Mouse (Mus musculus) midbrain, embryonic 16.5 days (tissue): ENCODE results near the gene Stam. TPM values are rescaled to one million over a fixed set of nuclear protein-coding genes. Genes with fewer than 3 reads are reported as not detected.
"Not testable (repeated sequence)": the region's sequence is repeated elsewhere in the genome, so short reads cannot be mapped to it uniquely, and the experiment has no call there.

Experiments used
- ATAC-seq: fragments of 200-750 bp; cut with Nextera tagmentation; 2 replicates; pipeline ENCODE4 v1.8.0; 2017; ENCODE audit warnings: moderate TSS enrichment
- H3K27ac ChIP-seq: fragments of 300-500 bp; sonication (generic); 2 replicates; pipeline ENCODE4 v1.5.1; 2014; ENCODE audit warnings: mild to moderate bottlenecking, low read length, mixed read lengths
- H3K27me3 ChIP-seq: fragments of 300-500 bp; sonication (generic); 2 replicates; pipeline ENCODE4 v1.6.1; 2014; ENCODE audit warnings: low read depth, low read length, mixed read lengths; ENCODE audit not compliant: control insufficient read depth, insufficient read depth
- H3K36me3 ChIP-seq: fragments of 300-500 bp; sonication (generic); 2 replicates; pipeline ENCODE4 v1.6.1; 2014; ENCODE audit warnings: mild to moderate bottlenecking, low read length, moderate library complexity, mixed read lengths; ENCODE audit not compliant: control insufficient read depth, insufficient read depth
- H3K4me1 ChIP-seq: fragments of 300-500 bp; sonication (generic); 2 replicates; pipeline ENCODE4 v1.6.1; 2014; ENCODE audit warnings: mild to moderate bottlenecking, low read length, mixed read lengths; ENCODE audit not compliant: control insufficient read depth, insufficient read depth
- H3K4me2 ChIP-seq: fragments of 300-500 bp; sonication (generic); 2 replicates; pipeline ENCODE4 v1.6.1; 2014; ENCODE audit warnings: mild to moderate bottlenecking, low read length, mixed read lengths
- H3K4me3 ChIP-seq: fragments of 300-500 bp; sonication (generic); 2 replicates; pipeline ENCODE4 v1.5.1; 2014; ENCODE audit warnings: low read depth, mild to moderate bottlenecking, low read length, moderate library complexity, mixed read lengths
- H3K9ac ChIP-seq: fragments of 300-500 bp; sonication (generic); 2 replicates; pipeline ENCODE4 v1.6.1; 2014; ENCODE audit warnings: low read depth, low read length, mixed read lengths
- H3K9me3 ChIP-seq: fragments of 300-500 bp; sonication (generic); replicated peaks from 2 replicates; pipeline ENCODE4 v1.6.1; 2014; ENCODE audit warnings: mild to moderate bottlenecking, low read length, mixed read lengths; ENCODE audit not compliant: control insufficient read depth, poor library complexity, severe bottlenecking
- WGBS: fragments of 180-500 bp; shearing (Covaris S2); extraction: QIAGEN DNeasy Blood & Tissue Kit; methylation state at CpG from one replicate; pipeline ENCODE4 v1.1.7; 2014; 5-methylcytosine and 5-hydroxymethylcytosine counted together
- polyA plus RNA-seq: library from polyadenylated mRNA; unstranded; fragments of >200 nt; fragmentation: Nextera tagmentation; extraction: Ambion mirVana; gene quantifications from 2 replicates; pipeline ENCODE4 v1.2.1, GENCODE M21; 2015

The Stam gene
- polyA plus RNA-seq, 1 experiment from 2014 or later: 141 TPM

- H3K4me1 ChIP-seq, H3K9me3 ChIP-seq, H3K9ac ChIP-seq, ATAC-seq, H3K36me3 ChIP-seq, H3K4me3 ChIP-seq, H3K27me3 ChIP-seq, H3K27ac ChIP-seq, H3K4me2 ChIP-seq: not testable (repeated sequence)
- WGBS: no CpG with 5 or more reads among the region's 2 CpGs
Measured at GRCm38 (mm10) chr2:14198325-14198903, 124.5 kb downstream of the Stam start.

Other genes starting within 250 kb of the Stam start
- 74.7 and 81.8 TPM in 2 replicates for gene Hacd1, start 18.0 kb upstream of the Stam start, polyA plus RNA-seq
- 0.17 and 0.18 TPM in 2 replicates for gene Tmem236, start 100.4 kb downstream of the Stam start, polyA plus RNA-seq
- gene Mrc1, start 155.3 kb downstream of the Stam start, polyA plus RNA-seq: 4.8 and 6.0 TPM in 2 replicates